In the genomic region with DNA sequence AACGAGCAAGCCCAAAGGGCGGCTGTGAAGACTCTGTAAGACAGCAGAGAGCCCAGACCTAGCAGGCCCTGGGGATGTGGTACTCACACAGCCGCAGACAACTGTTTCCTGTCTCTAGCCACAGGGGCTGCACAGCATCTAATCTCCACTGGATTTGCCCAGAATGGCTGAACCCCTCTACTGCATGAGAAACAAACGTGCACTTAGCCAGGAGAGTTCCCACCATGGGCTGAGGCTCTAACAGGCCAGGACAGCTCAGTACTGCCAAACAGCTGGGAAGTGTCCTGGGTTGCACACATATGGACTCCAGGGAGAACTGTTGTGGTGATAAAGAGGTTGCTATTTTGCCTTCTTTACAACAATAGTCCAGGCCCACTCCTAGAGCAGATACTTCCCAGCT, we compare ENCODE assay signal across 8 mouse cellular contexts.
DNase-seq lines count a peak whose midpoint lies in the region.

No protein-coding gene starts in this region.

- DNase-seq in gastrocnemius, adult 18-20 months (ENCODE audit: low spot score), result peak; percentile 45
- DNase-seq in gastrocnemius, postnatal 4 days (ENCODE audit: low spot score in 2 of 2), result no peak
- peak; percentile 60 to 63 for DNase-seq in urinary bladder, postnatal 4 days (ENCODE audit: low spot score in 2 of 2)
- no peak for DNase-seq in urinary bladder, postnatal 10 days (ENCODE audit: low spot score)
- DNase-seq in kidney, postnatal 14 days, result peak; percentile 37
- no peak for DNase-seq in cerebellum, adult 11 months
- DNase-seq in adrenal gland, adult 18-20 months (ENCODE audit: low spot score in 2 of 2), result no peak
- DNase-seq in layer of hippocampus, postnatal 25 days (ENCODE audit: extremely low spot score in 1 of 2, low spot score in 1 of 2), result no peak

Comparison
In these comparisons a context has a peak if more than half of its experiments do, and no peak if none do; other contexts are left out.
1. DNase-seq: peak in gastrocnemius, adult 18-20 months (single experiment), urinary bladder, postnatal 4 days (2 of 2) and kidney, postnatal 14 days (single experiment); none in gastrocnemius, postnatal 4 days (0 of 2), urinary bladder, postnatal 10 days (single experiment), cerebellum, adult 11 months (single experiment), adrenal gland, adult 18-20 months (0 of 2) and layer of hippocampus, postnatal 25 days (0 of 2).